Mouse (Mus musculus) heart, postnatal 0 days (tissue): ENCODE results near the gene Slc48a1. TPM values are rescaled to one million over a fixed set of nuclear protein-coding genes. Genes with fewer than 3 reads are reported as not detected.

Experiments
- ATAC-seq: fragments of 200-750 bp; cut with Nextera tagmentation; 2 replicates; pipeline ENCODE4 v1.8.0; 2017; ENCODE audit warnings: low read depth, moderate number of reproducible peaks, moderate library complexity; ENCODE audit not compliant: insufficient read depth
- DNase-seq: peaks from one replicate; pipeline ENCODE4 v3.0.0-alpha.2; 2016; ENCODE audit warnings: low spot score
- H3K27ac ChIP-seq: fragments of 300-500 bp; sonication (generic); 2 replicates; pipeline ENCODE4 v1.5.1; 2014; ENCODE audit warnings: low read depth, mild to moderate bottlenecking
- H3K27me3 ChIP-seq: fragments of 300-500 bp; sonication (generic); 2 replicates; pipeline ENCODE4 v1.6.1; 2014; ENCODE audit warnings: low read length, mixed read lengths; ENCODE audit not compliant: control insufficient read depth, insufficient read depth
- H3K36me3 ChIP-seq: fragments of 300-500 bp; sonication (generic); replicated peaks from 2 replicates; pipeline ENCODE4 v1.6.1; 2014; ENCODE audit warnings: low read length, mixed read lengths; ENCODE audit not compliant: control insufficient read depth, insufficient read depth
- H3K4me1 ChIP-seq: fragments of 300-500 bp; sonication (generic); 2 replicates; pipeline ENCODE4 v1.6.1; 2014; ENCODE audit warnings: antibody characterized with exemption; ENCODE audit not compliant: control insufficient read depth, insufficient read depth
- H3K4me2 ChIP-seq: fragments of 300-500 bp; sonication (generic); 2 replicates; pipeline ENCODE4 v1.6.1; 2014; ENCODE audit warnings: low read depth, mild to moderate bottlenecking, low read length, moderate library complexity
- H3K4me3 ChIP-seq: fragments of 300-500 bp; sonication (generic); 2 replicates; pipeline ENCODE4 v1.5.1; 2014; ENCODE audit warnings: low read depth, low read length
- H3K9ac ChIP-seq: fragments of 300-500 bp; sonication (generic); replicated peaks from 2 replicates; pipeline ENCODE4 v1.6.1; 2014; ENCODE audit warnings: low read depth, low read length, mixed read lengths
- H3K9me3 ChIP-seq: fragments of 300-500 bp; sonication (generic); replicated peaks from 2 replicates; pipeline ENCODE4 v1.6.1; 2016; ENCODE audit warnings: low read length; ENCODE audit not compliant: control insufficient read depth
- CTCF ChIP-seq: IDR thresholded peaks from 2 replicates; pipeline ENCODE4 v1.5.1; 2016; ENCODE audit warnings: antibody characterized with exemption, control low read depth, low read depth
- EP300 ChIP-seq: IDR thresholded peaks from 2 replicates; pipeline ENCODE4 v1.6.1; 2016; ENCODE audit warnings: antibody characterized with exemption, low read depth
- WGBS: fragments of 180-500 bp; shearing (Covaris S2); extraction: QIAGEN DNeasy Blood & Tissue Kit; methylation state at CpG from one replicate; pipeline ENCODE4 v1.1.7; 2014; 5-methylcytosine and 5-hydroxymethylcytosine counted together
- polyA plus RNA-seq: library from polyadenylated mRNA; unstranded; fragments of >200 nt; fragmentation: Nextera tagmentation; extraction: Ambion mirVana; gene quantifications from 2 replicates; pipeline ENCODE4 v1.2.1, GENCODE M21; 2015
- total RNA-seq: library from RNA; depleted of rRNA; stranded (reverse); fragments of >200 nt; gene quantifications from 2 replicates; pipeline ENCODE4 v1.2.3, GENCODE M21; 2014; ENCODE audit warnings: low replicate concordance

Slc48a1 gene
- total and polyA plus RNA-seq, 2 experiments from 2014 or later, result 76.1 to 92.1 TPM

DNA sequence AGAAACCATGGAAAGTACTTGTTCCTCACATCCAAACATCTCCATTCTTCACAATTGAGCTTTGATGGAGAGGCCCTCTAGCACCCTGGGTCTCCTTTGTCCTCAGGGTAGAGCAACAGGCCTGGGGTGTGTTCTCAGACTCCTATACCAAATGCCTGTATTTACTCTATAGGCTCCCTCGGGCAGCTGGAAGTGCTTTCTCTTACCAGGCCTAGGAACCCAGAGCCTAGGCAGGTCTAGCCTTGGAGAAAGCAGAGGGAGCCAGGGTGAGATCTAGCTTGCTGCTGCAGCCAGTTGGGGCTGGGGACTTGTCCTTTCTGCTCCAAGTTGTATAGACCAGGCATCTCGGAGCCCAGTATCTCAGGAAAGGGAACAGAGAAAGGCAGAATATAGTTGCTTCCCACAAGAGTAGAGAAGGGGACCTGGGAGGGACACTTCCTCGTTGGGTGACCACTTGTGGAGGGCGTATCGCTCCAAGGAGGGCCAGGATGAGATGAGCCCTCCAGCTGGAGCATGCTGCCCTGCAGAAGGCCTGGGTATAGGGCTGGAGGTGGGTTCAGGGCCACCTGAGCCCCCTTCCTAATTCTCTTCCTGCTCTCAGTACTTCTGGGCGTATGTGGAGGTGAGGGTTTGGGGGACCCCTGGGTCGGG lies 9.0 kb downstream of the Slc48a1 start:
- DNase-seq (no peak), ATAC-seq (no peak)
- Histone ChIP-seq H3K27ac (peak overlapping the region; percentile 32), H3K36me3 (peaks cover 12% of the 10 kb centered on the region), H3K4me2 (no peak overlapping the region), H3K9me3 (no peaks in the 10 kb centered on the region), H3K27me3 (no peaks in the 10 kb centered on the region), H3K9ac (no peak overlapping the region), H3K4me1 (peaks cover 20% of the 10 kb centered on the region), H3K4me3 (no peak overlapping the region)
- 82% methylated on average over 7 of the region's 7 CpGs for WGBS
- TF ChIP-seq CTCF (no peak), EP300 (no peak)

DNA sequence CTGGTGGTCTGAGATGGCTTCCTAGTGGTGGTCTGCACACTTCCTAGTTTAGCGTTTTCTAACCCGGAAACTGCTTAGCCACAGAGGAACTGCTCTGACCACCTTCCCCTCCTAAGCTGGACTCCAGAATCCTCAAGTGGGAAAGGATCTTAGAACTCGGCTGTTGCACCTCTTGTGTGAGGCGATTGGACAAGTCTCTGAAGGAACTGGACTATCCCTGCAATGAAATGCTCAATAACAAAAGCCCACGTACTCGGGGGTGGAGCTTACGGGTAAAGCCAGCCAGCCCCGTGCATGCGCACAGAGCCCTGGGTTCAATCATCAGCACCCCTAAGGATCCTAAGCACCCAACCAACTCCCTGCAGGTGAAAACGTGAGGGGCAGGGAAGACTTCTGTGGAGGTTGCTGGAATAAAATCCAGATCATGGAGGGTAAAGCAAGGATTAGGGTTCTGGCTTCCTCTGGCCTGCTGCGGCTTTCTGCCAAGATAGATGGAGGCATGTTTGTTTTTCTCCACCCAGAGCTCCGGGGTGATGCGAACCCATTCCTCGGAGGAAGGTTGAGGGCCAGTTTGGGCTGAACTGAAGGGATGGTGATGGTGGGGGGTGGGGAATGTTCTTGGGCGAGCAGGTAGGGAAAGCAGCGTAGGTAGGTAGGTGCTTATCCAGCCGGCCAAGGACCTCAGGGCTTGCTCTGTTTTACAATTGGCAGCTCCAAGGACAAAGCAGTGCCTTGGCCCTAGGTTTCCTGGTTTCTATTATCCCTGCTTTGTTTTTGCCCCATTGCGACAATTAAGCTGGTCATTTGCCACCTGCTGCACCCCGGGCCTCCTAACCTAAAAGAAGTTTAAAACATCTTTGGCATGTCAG lies 9.7 kb downstream of the Slc48a1 start:
- Histone ChIP-seq H3K4me3 (no peak overlapping the region), H3K4me1 (peaks cover 16% of the 10 kb centered on the region), H3K36me3 (peaks cover 20% of the 10 kb centered on the region), H3K9ac (no peak overlapping the region), H3K4me2 (no peak overlapping the region), H3K27me3 (no peaks in the 10 kb centered on the region), H3K9me3 (no peaks in the 10 kb centered on the region), H3K27ac (peak overlapping the region; percentile 32; the same call in 1 of the 2 replicates)
- ATAC-seq, result no peak
- TF ChIP-seq EP300, result no peak
- no peak for TF ChIP-seq CTCF
- 65% methylated on average over 19 of the region's 19 CpGs for WGBS
- DNase-seq, result no peak

DNA sequence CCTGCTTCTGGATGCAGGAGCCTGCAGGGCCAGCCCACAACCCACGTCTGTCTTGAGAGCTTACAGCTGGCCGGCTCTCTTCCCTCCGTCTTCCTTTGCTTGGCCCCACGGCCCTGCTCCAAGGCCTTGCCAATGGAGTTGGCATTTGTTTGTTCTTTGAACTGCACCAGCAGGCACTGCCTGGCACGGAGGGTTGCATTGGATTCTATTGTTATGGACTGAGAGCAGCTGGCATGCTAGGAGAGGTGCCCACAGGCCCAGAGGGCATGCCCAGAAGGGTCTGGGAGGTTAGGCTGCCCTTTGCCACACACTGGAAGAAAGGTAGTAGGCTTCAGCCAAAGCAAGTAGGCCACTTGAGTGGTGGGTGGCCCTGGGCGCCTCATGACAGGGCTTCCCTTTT lies 10.5 kb downstream of the Slc48a1 start:
- ATAC-seq (no peak), DNase-seq (no peak)
- Histone ChIP-seq H3K9ac (no peak overlapping the region), H3K27ac (no peak overlapping the region), H3K9me3 (no peaks in the 10 kb centered on the region), H3K4me3 (no peak overlapping the region), H3K4me1 (peaks cover 16% of the 10 kb centered on the region), H3K36me3 (peaks cover 28% of the 10 kb centered on the region), H3K4me2 (no peak overlapping the region), H3K27me3 (no peaks in the 10 kb centered on the region)
- no peak for TF ChIP-seq EP300
- no peak for TF ChIP-seq CTCF
- 51% methylated on average over 6 of the region's 6 CpGs for WGBS

DNA sequence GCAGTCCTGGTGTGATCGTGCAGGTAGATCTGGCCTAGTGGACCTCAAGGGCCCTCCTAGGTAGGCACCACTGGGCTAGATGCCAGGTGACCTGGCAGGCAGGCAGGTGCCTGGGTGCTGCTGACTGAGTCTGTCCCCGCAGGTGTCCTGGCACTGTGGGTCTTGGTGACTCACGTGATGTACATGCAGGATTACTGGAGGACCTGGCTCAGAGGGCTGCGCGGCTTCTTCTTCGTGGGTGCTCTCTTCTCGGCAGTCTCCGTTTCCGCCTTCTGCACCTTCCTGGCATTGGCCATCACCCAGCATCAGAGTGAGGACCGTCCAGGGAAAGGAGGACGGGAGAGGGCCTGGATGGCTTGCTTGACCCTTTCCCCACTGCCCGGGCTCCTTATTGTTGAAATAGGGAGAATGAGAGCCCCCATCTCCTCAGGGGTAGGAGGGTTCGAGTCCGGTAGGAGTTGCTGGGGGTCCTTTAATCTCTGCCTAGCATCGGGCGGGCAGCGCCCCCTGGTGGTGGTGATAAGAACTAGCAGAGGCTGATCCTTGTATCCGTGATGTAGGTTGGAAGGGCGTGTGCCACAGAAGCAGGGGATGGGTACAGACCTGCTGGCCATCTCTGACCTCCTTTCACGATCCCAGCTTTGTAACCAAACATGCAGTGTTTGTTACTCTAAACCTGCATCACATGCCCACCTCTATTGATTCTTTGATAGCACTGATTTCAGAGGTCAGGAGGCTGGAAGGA lies 11.6 kb downstream of the Slc48a1 start:
- no peak overlapping the region for H3K4me3 ChIP-seq
- ATAC-seq, result no peak
- H3K27ac ChIP-seq, result no peak overlapping the region
- no peak overlapping the region for H3K9ac ChIP-seq
- 57% methylated on average over 20 of the region's 20 CpGs for WGBS
- no peaks in the 10 kb centered on the region for H3K9me3 ChIP-seq
- TF ChIP-seq EP300 (no peak), CTCF (peak; percentile 63)
- peaks cover 39% of the 10 kb centered on the region for H3K36me3 ChIP-seq
- no peaks in the 10 kb centered on the region for H3K27me3 ChIP-seq
- H3K4me2 ChIP-seq, result no peak overlapping the region
- DNase-seq, result no peak
- peaks cover 13% of the 10 kb centered on the region for H3K4me1 ChIP-seq

DNA sequence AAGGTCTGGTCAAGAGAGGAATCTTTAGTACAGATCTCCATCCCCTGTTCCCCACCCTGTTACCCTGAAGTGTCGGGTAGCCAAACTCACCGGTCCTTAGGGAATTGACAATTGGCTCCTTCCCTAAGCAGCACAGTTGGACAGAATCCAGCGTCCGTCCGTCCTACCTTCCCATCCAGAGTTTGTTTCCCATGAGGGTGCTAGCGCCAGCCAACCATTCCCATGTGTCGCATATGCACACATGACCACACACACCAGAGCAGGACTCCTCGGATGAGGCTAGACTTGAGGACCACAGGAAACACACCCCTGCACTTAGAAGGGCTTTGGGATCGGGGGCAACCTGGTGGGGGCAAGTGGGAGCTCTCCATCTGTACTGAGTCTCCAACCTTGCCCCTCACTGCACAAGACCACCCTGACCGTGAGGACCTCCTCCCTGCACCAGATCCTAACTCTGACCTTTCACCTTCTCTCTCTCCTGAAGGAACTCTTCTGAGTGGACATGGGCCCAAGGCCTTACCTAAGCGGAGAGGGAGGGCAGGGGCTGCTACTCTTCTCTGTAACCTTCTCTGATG lies 12.9 kb downstream of the Slc48a1 start:
- Histone ChIP-seq H3K36me3 (peaks cover 52% of the 10 kb centered on the region), H3K4me2 (no peak overlapping the region), H3K4me1 (peaks cover 6% of the 10 kb centered on the region; the same call in 1 of the 2 replicates), H3K27ac (no peak overlapping the region), H3K9ac (no peak overlapping the region), H3K27me3 (no peaks in the 10 kb centered on the region), H3K4me3 (no peak overlapping the region), H3K9me3 (no peaks in the 10 kb centered on the region)
- DNase-seq, result no peak
- ATAC-seq, result no peak
- TF ChIP-seq EP300, result no peak
- TF ChIP-seq CTCF, result no peak
- 81% methylated on average over 11 of the region's 11 CpGs for WGBS
